Mouse (Mus musculus) kidney, embryonic 16.5 days (tissue): ENCODE data around the gene Faim2. TPM values are rescaled to one million over a fixed set of nuclear protein-coding genes. Genes with fewer than 3 reads are reported as not detected.

ENCODE experiments used
- ATAC-seq: fragments of 200-750 bp; cut with Nextera tagmentation; 2 replicates; pipeline ENCODE4 v1.8.0; 2017; ENCODE audit warnings: moderate TSS enrichment; ENCODE audit not compliant: low FRiP score, low TSS enrichment
- H3K27ac ChIP-seq: fragments of 300-500 bp; sonication (generic); 2 replicates; pipeline ENCODE4 v1.5.1; 2014; ENCODE audit warnings: low read length
- H3K27me3 ChIP-seq: fragments of 300-500 bp; sonication (generic); 2 replicates; pipeline ENCODE4 v1.6.1; 2014; ENCODE audit warnings: low read length, control low read depth, mixed read lengths; ENCODE audit not compliant: insufficient read depth
- H3K36me3 ChIP-seq: fragments of 300-500 bp; sonication (generic); 2 replicates; pipeline ENCODE4 v1.6.1; 2014; ENCODE audit warnings: low read length, control low read depth, mixed read lengths; ENCODE audit not compliant: insufficient read depth
- H3K4me1 ChIP-seq: fragments of 300-500 bp; sonication (generic); 2 replicates; pipeline ENCODE4 v1.6.1; 2014; ENCODE audit warnings: low read length, control low read depth, mixed read lengths; ENCODE audit not compliant: insufficient read depth
- H3K4me2 ChIP-seq: fragments of 300-500 bp; sonication (generic); replicated peaks from 2 replicates; pipeline ENCODE4 v1.6.1; 2014; ENCODE audit warnings: low read depth, low read length
- H3K4me3 ChIP-seq: fragments of 300-500 bp; sonication (generic); 2 replicates; pipeline ENCODE4 v1.5.1; 2014; ENCODE audit warnings: mild to moderate bottlenecking, low read length
- H3K9ac ChIP-seq: fragments of 300-500 bp; sonication (generic); replicated peaks from 2 replicates; pipeline ENCODE4 v1.6.1; 2014; ENCODE audit warnings: low read length
- H3K9me3 ChIP-seq: fragments of 300-500 bp; sonication (generic); 2 replicates; pipeline ENCODE4 v1.6.1; 2016; ENCODE audit warnings: low read length, control low read depth
- WGBS: fragments of 180-500 bp; shearing (Covaris S2); extraction: QIAGEN DNeasy Blood & Tissue Kit; methylation state at CpG from one replicate; pipeline ENCODE4 v1.1.7; 2014; 5-methylcytosine and 5-hydroxymethylcytosine counted together
- polyA plus RNA-seq: library from polyadenylated mRNA; unstranded; fragments of >200 nt; fragmentation: Nextera tagmentation; extraction: Ambion mirVana; gene quantifications from 2 replicates; pipeline ENCODE4 v1.2.1, GENCODE M21; 2015

Gene Faim2
- polyA plus RNA-seq, result 0.32 and 0.50 TPM in 2 replicates

GRCm38 (mm10) chr15:99527629-99528353, at the start of gene Faim2:
TSS of gene Faim2 (minus strand) at chr15:99528165.
- Histone ChIP-seq H3K36me3 (no peaks in the 10 kb centered on the region), H3K4me3 (no peak within 1 kb of the TSS), H3K9me3 (no peaks in the 10 kb centered on the region), H3K4me2 (no peak within 1 kb of the TSS), H3K27ac (no peak within 1 kb of the TSS), H3K9ac (no peak within 1 kb of the TSS), H3K27me3 (peaks cover 8% of the 10 kb centered on the region; the same call in 1 of the 2 replicates), H3K4me1 (0 out of 2 replicates have a peak, but pooled peaks cover 10% of the 10 kb centered on the region)
- no peak for ATAC-seq
- WGBS, result 16% methylated on average over 22 of the region's 27 CpGs

GRCm38 (mm10) chr15:99569123-99569522, 41.2 kb upstream of the Faim2 start:
- Histone ChIP-seq H3K4me1 (0 out of 2 replicates have a peak, but pooled peaks cover 3% of the 10 kb centered on the region), H3K27ac (no peak overlapping the region), H3K4me2 (no peak overlapping the region), H3K9ac (no peak overlapping the region), H3K27me3 (no peaks in the 10 kb centered on the region), H3K9me3 (no peaks in the 10 kb centered on the region), H3K36me3 (no peaks in the 10 kb centered on the region), H3K4me3 (no peak overlapping the region)
- no peak for ATAC-seq
- WGBS, result 78% methylated on average over 10 of the region's 10 CpGs

GRCm38 (mm10) chr15:99568682-99569081, 40.7 kb upstream of the Faim2 start:
- no peaks in the 10 kb centered on the region for H3K36me3 ChIP-seq
- H3K4me2 ChIP-seq, result no peak overlapping the region
- H3K27me3 ChIP-seq, result no peaks in the 10 kb centered on the region
- H3K4me1 ChIP-seq, result 0 out of 2 replicates have a peak, but pooled peaks cover 7% of the 10 kb centered on the region
- no peak overlapping the region for H3K9ac ChIP-seq
- H3K9me3 ChIP-seq, result no peaks in the 10 kb centered on the region
- H3K4me3 ChIP-seq, result no peak overlapping the region
- no peak overlapping the region for H3K27ac ChIP-seq
- no peak for ATAC-seq
- 61% methylated on average over 6 of the region's 6 CpGs for WGBS

GRCm38 (mm10) chr15:99567371-99567770, 39.4 kb upstream of the Faim2 start:
- Histone ChIP-seq H3K4me3 (no peak overlapping the region), H3K4me2 (no peak overlapping the region), H3K27me3 (no peaks in the 10 kb centered on the region), H3K4me1 (0 out of 2 replicates have a peak, but pooled peaks cover 7% of the 10 kb centered on the region), H3K36me3 (no peaks in the 10 kb centered on the region), H3K9me3 (no peaks in the 10 kb centered on the region), H3K9ac (no peak overlapping the region), H3K27ac (no peak overlapping the region)
- ATAC-seq, result no peak
- WGBS, result 72% methylated on average over 4 of the region's 4 CpGs

GRCm38 (mm10) chr15:99560246-99560645, 32.3 kb upstream of the Faim2 start:
- 75% methylated on average over 10 of the region's 10 CpGs for WGBS

GRCm38 (mm10) chr15:99558947-99559346, 31.0 kb upstream of the Faim2 start:
- Histone ChIP-seq H3K9ac (no peak overlapping the region), H3K4me3 (no peak overlapping the region), H3K9me3 (no peaks in the 10 kb centered on the region), H3K27me3 (no peaks in the 10 kb centered on the region), H3K4me2 (no peak overlapping the region), H3K36me3 (no peaks in the 10 kb centered on the region), H3K4me1 (0 out of 2 replicates have a peak, but pooled peaks cover 3% of the 10 kb centered on the region), H3K27ac (no peak overlapping the region)
- no peak for ATAC-seq
- WGBS, result 91% methylated on average over 1 of the region's 1 CpGs

More at GRCm38 (mm10) chr15:99560246-99560645, 32.3 kb upstream of the Faim2 start:
- Histone ChIP-seq H3K4me1 (0 out of 2 replicates have a peak, but pooled peaks cover 7% of the 10 kb centered on the region), H3K9ac (no peak overlapping the region), H3K4me3 (no peak overlapping the region), H3K9me3 (no peaks in the 10 kb centered on the region), H3K36me3 (no peaks in the 10 kb centered on the region), H3K4me2 (no peak overlapping the region), H3K27ac (no peak overlapping the region), H3K27me3 (no peaks in the 10 kb centered on the region)
- ATAC-seq, result no peak

- H3K4me2 ChIP-seq, result no peak overlapping the region
- WGBS, result 65% methylated on average over 6 of the region's 6 CpGs
- no peak overlapping the region for H3K9ac ChIP-seq
- H3K4me3 ChIP-seq, result no peak overlapping the region
- H3K36me3 ChIP-seq, result no peaks in the 10 kb centered on the region
- no peaks in the 10 kb centered on the region for H3K27me3 ChIP-seq
- no peak overlapping the region for H3K27ac ChIP-seq
- ATAC-seq, result no peak
- H3K9me3 ChIP-seq, result no peaks in the 10 kb centered on the region
- H3K4me1 ChIP-seq, result no peaks in the 10 kb centered on the region
Observed at GRCm38 (mm10) chr15:99553767-99554166, 25.8 kb upstream of the Faim2 start.

GRCm38 (mm10) chr15:99549901-99550300, 21.9 kb upstream of the Faim2 start:
- Histone ChIP-seq H3K4me3 (no peak overlapping the region), H3K9ac (no peak overlapping the region), H3K36me3 (no peaks in the 10 kb centered on the region), H3K4me1 (no peaks in the 10 kb centered on the region), H3K9me3 (no peaks in the 10 kb centered on the region), H3K4me2 (no peak overlapping the region), H3K27me3 (no peaks in the 10 kb centered on the region), H3K27ac (no peak overlapping the region)
- no peak for ATAC-seq
- WGBS, result 50% methylated on average over 2 of the region's 2 CpGs

GRCm38 (mm10) chr15:99547732-99548131, 19.8 kb upstream of the Faim2 start:
- H3K4me1 ChIP-seq, result no peaks in the 10 kb centered on the region
- no peak overlapping the region for H3K4me2 ChIP-seq
- H3K36me3 ChIP-seq, result no peaks in the 10 kb centered on the region
- no peaks in the 10 kb centered on the region for H3K9me3 ChIP-seq
- no peak overlapping the region for H3K9ac ChIP-seq
- H3K27me3 ChIP-seq, result peaks cover 7% of the 10 kb centered on the region; the same call in 1 of the 2 replicates
- no peak overlapping the region for H3K27ac ChIP-seq
- no peak for ATAC-seq
- no peak overlapping the region for H3K4me3 ChIP-seq
- 64% methylated on average over 6 of the region's 6 CpGs for WGBS

GRCm38 (mm10) chr15:99546596-99546995, 18.6 kb upstream of the Faim2 start:
- no peaks in the 10 kb centered on the region for H3K4me1 ChIP-seq
- no peak overlapping the region for H3K27ac ChIP-seq
- peaks cover 7% of the 10 kb centered on the region; the same call in 1 of the 2 replicates for H3K27me3 ChIP-seq
- no peak overlapping the region for H3K4me2 ChIP-seq
- no peak overlapping the region for H3K4me3 ChIP-seq
- H3K9ac ChIP-seq, result no peak overlapping the region
- ATAC-seq, result no peak
- 75% methylated on average over 11 of the region's 11 CpGs for WGBS
- H3K36me3 ChIP-seq, result no peaks in the 10 kb centered on the region
- no peaks in the 10 kb centered on the region for H3K9me3 ChIP-seq
